Mouse (Mus musculus) embryonic facial prominence, embryonic 12.5 days (tissue): Measurements from ENCODE around the gene Top3b. TPM values are rescaled to one million over a fixed set of nuclear protein-coding genes. Genes with fewer than 3 reads are reported as not detected.
"Not testable (repeated sequence)": the region's sequence is repeated elsewhere in the genome, so short reads cannot be mapped to it uniquely, and the experiment has no call there.

ENCODE experiments used
- ATAC-seq: fragments of 200-750 bp; cut with Nextera tagmentation; 2 replicates; pipeline ENCODE4 v1.8.0; 2017; ENCODE audit not compliant: insufficient number of reproducible peaks, insufficient read depth, low FRiP score, low TSS enrichment
- H3K27ac ChIP-seq: fragments of 300-500 bp; sonication (generic); 2 replicates; pipeline ENCODE4 v1.5.1; 2016; ENCODE audit warnings: mild to moderate bottlenecking
- H3K27me3 ChIP-seq: fragments of 300-500 bp; sonication (generic); 2 replicates; pipeline ENCODE4 v1.6.1; 2016; ENCODE audit warnings: mild to moderate bottlenecking, moderate library complexity
- H3K36me3 ChIP-seq: fragments of 300-500 bp; sonication (generic); 2 replicates; pipeline ENCODE4 v1.6.1; 2016; ENCODE audit warnings: mild to moderate bottlenecking
- H3K4me1 ChIP-seq: fragments of 300-500 bp; sonication (generic); 2 replicates; pipeline ENCODE4 v1.6.1; 2016
- H3K4me2 ChIP-seq: fragments of 300-500 bp; sonication (generic); replicated peaks from 2 replicates; pipeline ENCODE4 v1.6.1; 2016; ENCODE audit warnings: mild to moderate bottlenecking, moderate library complexity
- H3K4me3 ChIP-seq: fragments of 300-500 bp; sonication (generic); 2 replicates; pipeline ENCODE4 v1.5.1; 2016; ENCODE audit warnings: mild to moderate bottlenecking
- H3K9ac ChIP-seq: fragments of 300-500 bp; sonication (generic); 2 replicates; pipeline ENCODE4 v1.6.1; 2016; ENCODE audit warnings: mild to moderate bottlenecking, moderate library complexity
- H3K9me3 ChIP-seq: fragments of 300-500 bp; sonication (generic); 2 replicates; pipeline ENCODE4 v1.6.1; 2016; ENCODE audit warnings: mild to moderate bottlenecking, moderate library complexity
- WGBS: fragments of 180-500 bp; shearing (Covaris S2); methylation state at CpG from one replicate; pipeline ENCODE4 v1.1.7; 2016; 5-methylcytosine and 5-hydroxymethylcytosine counted together
- polyA plus RNA-seq: library from polyadenylated mRNA; unstranded; fragments of >200 nt; fragmentation: Nextera tagmentation; extraction: Ambion mirVana; gene quantifications from 2 replicates; pipeline ENCODE4 v1.2.1, GENCODE M21; 2016

The Top3b gene
- polyA plus RNA-seq, 1 experiment from 2014 or later, result 87.1 TPM

DNA sequence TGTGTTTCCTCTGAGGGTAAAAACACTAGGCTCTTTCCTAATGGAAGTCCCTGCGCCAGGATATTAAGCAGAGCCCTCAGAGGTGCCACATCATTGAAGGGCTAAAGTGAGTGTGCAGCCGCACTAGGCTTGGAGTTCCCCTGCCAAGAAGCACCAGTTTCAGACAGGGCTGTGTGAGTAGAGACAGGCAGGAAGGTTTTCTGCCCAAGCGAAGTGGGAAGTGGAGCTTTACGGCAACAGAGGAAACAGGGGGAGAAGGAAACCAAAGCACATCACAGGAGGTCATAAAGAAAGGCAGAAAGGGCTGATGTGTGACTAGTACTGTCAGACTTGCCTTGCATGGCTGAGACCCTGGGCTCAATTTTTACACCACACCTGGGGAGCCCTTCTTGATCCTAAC, 31.8 kb downstream of the Top3b start:
- H3K9me3 ChIP-seq, result no peaks in the 10 kb centered on the region
- ATAC-seq, result no peak
- WGBS, result 86% methylated on average over 4 of the region's 4 CpGs
- peaks cover 38% of the 10 kb centered on the region for H3K36me3 ChIP-seq
- no peak overlapping the region for H3K27ac ChIP-seq
- no peaks in the 10 kb centered on the region for H3K27me3 ChIP-seq
- H3K4me1 ChIP-seq, result 0 out of 2 replicates have a peak, but pooled peaks cover 6% of the 10 kb centered on the region
- no peak overlapping the region for H3K4me3 ChIP-seq
- no peak overlapping the region for H3K9ac ChIP-seq
- no peak overlapping the region for H3K4me2 ChIP-seq

DNA sequence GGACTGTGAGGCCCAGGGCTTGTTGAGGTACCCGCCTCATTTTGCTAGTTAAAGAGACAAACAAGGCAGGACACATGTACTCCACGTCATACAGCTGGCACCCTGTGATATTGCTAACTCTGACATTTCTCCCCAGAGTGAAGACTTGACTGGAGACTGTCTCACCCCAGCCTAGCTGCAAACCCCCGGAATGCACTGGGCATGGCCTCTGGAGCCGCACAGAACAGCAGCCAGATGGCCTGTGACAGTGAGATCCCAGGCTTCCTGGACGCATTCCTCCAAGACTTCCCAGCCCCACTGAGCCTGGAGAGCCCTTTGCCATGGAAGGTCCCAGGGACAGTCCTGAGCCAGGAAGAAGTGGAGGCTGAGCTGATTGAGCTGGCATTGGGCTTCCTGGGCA, 32.7 kb downstream of the Top3b start:
- no peaks in the 10 kb centered on the region for H3K4me1 ChIP-seq
- no peak overlapping the region for H3K27ac ChIP-seq
- H3K4me3 ChIP-seq, result no peak overlapping the region
- no peak for ATAC-seq
- H3K9ac ChIP-seq, result no peak overlapping the region
- 91% methylated on average over 5 of the region's 5 CpGs for WGBS
- no peak overlapping the region for H3K4me2 ChIP-seq
- H3K9me3 ChIP-seq, result no peaks in the 10 kb centered on the region
- H3K27me3 ChIP-seq, result no peaks in the 10 kb centered on the region
- peaks cover 47% of the 10 kb centered on the region for H3K36me3 ChIP-seq

DNA sequence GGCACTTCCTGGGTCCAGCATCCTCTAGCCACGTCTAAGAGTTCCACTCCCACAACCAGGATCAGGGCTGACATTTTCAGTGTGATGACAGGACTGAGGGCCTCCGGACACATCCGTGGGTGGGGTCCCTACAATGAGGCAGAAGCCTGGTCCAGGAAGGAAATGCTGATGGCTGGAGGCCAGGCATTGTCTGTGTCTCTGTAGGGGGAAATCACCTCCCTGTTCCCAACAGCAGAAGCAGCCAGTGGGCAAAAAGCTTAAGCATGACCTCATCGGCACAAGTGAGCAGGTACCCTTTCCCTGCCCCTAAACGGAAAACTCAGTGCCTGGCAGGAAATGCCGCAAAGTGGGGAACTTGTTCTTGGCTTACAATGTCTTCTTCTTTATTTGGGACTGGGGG, 37.3 kb downstream of the Top3b start:
- H3K36me3 ChIP-seq, result peaks cover 70% of the 10 kb centered on the region
- no peak overlapping the region for H3K4me3 ChIP-seq
- H3K27me3 ChIP-seq, result no peaks in the 10 kb centered on the region
- no peak overlapping the region for H3K27ac ChIP-seq
- H3K9ac ChIP-seq, result no peak overlapping the region
- H3K4me1 ChIP-seq, result no peaks in the 10 kb centered on the region
- ATAC-seq, result no peak
- H3K9me3 ChIP-seq, result no peaks in the 10 kb centered on the region
- 74% methylated on average over 6 of the region's 6 CpGs for WGBS
- H3K4me2 ChIP-seq, result no peak overlapping the region

DNA sequence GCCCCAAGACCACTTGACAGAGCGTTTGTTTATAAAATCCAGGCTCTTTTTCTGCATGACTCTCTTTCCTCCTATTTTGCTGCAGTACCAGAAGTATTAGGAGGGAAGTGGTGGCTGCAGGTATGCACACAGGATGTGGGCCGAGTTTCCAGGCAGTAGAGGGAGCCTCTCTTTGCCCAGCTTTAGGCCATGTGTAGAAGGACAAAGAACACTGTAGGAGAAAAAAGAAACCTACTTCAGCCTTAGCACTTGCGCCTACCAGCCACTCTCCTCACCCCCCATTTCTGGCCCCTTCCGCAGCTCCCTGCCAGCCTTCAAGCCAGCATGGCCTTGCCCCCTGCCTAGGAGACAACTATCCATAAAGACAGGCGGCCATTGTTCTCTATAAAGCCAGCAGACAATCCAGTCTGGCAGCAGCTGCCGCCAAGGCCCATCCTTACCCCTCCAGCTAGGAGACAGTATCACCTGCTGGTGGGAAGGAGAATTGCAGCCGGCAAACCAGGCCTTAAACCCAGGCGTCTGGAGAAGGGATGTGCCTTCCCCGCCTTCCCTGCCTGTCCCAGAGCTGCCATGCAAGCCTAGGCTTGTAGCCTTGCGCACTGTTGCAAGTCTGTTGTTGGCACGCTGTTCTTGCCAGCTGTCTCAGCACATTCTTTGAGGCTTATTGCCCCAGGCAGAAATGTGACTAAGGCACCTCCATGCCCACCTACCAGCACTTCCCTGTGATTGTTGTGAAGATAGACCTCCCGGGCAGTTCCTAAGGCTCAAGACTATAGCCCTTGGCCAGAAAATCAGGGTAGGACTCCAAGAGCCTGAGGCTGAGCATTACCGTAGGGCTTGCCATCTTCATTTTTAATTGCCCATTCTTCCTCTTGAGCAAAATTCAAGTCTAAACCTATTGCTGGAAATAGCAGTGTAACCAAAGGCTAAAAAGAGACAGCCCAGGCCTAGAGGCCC, 41.4 kb downstream of the Top3b start:
- Histone ChIP-seq H3K9me3 (no peaks in the 10 kb centered on the region), H3K4me3 (no peak overlapping the region), H3K4me1 (no peaks in the 10 kb centered on the region), H3K27ac (no peak overlapping the region), H3K27me3 (no peaks in the 10 kb centered on the region), H3K9ac (no peak overlapping the region), H3K36me3 (peaks cover 65% of the 10 kb centered on the region), H3K4me2 (no peak overlapping the region)
- 36% methylated on average over 13 of the region's 13 CpGs for WGBS
- ATAC-seq, result peak; percentile 83

DNA sequence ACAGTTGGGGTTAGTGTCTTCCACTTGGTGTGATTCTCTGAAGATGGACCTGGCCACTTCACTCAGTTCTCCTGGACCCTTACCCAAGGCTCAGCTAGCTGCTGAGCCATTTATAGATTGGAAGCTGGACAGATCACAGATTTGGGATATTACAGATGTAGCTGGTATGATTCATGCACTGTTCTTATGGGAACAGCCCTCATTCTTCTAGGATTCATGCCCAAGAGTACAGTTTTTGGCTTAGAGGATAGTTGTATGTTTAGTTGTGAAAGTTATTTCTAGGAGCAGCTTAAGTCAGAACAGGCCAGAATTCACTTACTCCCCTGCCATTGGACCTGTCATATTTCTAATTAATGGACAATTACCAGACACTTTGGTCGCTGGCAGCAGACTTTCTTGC, 42.9 kb downstream of the Top3b start:
- 70% methylated on average over 1 of the region's 1 CpGs for WGBS
- ATAC-seq, result no peak
- H3K27ac ChIP-seq, result no peak overlapping the region
- no peaks in the 10 kb centered on the region for H3K27me3 ChIP-seq
- no peak overlapping the region for H3K4me2 ChIP-seq
- H3K4me3 ChIP-seq, result no peak overlapping the region
- no peak overlapping the region for H3K9ac ChIP-seq
- peaks cover 68% of the 10 kb centered on the region for H3K36me3 ChIP-seq
- H3K9me3 ChIP-seq, result no peaks in the 10 kb centered on the region
- no peaks in the 10 kb centered on the region for H3K4me1 ChIP-seq

DNA sequence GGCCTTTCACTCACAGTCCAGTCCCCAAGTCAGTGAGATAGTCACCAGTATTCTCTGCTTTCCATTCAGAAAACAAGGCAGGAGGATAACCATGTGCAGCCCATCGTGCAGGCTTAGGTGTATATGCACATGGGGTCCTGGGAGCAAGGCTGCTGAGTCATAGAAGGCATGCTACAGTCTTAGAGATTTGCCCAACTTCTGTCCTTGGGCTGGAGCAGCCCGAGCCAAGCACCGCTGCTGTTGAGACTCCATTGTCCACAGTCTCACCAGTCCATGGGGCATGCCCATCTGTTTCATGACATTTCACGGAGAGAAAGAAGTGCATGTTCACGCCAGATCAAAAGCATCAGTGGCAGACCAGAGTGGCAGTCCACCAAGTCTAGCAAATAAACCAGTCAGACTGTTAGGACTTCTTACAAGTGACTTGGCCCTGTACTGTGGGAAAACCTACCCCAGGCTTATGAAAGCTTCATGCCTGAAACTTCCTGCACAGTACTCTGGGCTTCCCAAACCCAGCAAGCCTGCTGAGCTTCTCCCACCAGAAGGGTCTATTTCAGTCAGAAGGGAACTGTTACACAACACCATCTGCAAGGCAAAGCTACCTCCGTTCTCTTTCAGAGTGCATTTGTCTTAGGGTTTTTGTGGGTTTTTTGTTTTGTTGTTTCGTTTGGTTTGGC, 48.0 kb downstream of the Top3b start:
- Histone ChIP-seq H3K27ac (no peak overlapping the region), H3K4me2 (no peak overlapping the region), H3K4me3 (no peak overlapping the region), H3K9me3 (no peaks in the 10 kb centered on the region), H3K36me3 (peaks cover 84% of the 10 kb centered on the region), H3K27me3 (no peaks in the 10 kb centered on the region), H3K4me1 (no peaks in the 10 kb centered on the region), H3K9ac (no peak overlapping the region)
- WGBS, result 94% methylated on average over 7 of the region's 7 CpGs
- ATAC-seq, result no peak

DNA sequence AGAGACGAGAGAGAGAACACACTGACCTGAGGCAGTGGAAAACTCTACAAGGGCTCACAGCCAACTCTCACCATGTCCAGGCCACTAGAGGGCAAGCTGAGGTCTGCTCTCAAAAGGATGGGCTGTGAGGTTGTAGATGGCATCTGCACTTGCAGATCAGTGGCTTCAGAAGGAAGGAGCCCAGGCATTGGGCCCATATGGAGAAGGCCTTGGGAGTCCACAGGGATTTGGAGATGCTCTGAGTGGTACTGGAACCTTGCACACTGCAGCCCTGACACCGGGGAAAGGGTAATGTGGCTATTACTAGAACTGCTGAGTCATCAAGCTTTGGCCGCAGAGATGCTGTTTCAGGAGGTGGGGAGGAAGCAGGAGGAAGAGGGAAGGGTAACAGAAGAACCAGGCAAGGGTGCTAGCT, 50.5 kb downstream of the Top3b start:
- Histone ChIP-seq H3K36me3 (peaks cover 78% of the 10 kb centered on the region), H3K27me3 (no peaks in the 10 kb centered on the region), H3K4me1 (no peaks in the 10 kb centered on the region), H3K9me3 (no peaks in the 10 kb centered on the region), H3K4me2 (no peak overlapping the region), H3K4me3 (no peak overlapping the region), H3K27ac (no peak overlapping the region), H3K9ac (no peak overlapping the region)
- ATAC-seq, result no peak
- 71% methylated on average over 3 of the region's 3 CpGs for WGBS

DNA sequence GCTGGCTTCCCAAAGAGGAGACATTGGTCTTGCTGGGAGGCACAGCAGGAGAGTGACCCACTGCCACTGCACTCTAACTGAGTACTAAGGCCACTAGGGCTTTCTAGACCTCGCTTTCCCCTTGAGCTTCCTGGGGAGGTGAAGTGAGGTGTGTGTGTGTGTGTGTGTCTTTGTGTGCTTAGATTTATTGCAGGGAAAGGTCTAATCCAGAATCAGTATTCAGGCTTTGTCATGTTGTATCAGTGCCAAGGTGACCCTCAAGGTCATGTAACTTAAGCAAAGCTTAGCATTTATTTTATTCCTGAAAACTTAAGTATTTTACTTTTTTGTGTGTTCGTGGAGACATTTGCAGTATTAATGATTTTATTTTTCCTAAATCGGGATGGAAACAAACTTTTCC, 53.9 kb downstream of the Top3b start:
- no peak for ATAC-seq
- no peak overlapping the region for H3K27ac ChIP-seq
- WGBS, result 91% methylated on average over 3 of the region's 3 CpGs
- no peaks in the 10 kb centered on the region for H3K27me3 ChIP-seq
- H3K9ac ChIP-seq, result no peak overlapping the region
- H3K9me3 ChIP-seq, result no peaks in the 10 kb centered on the region
- H3K36me3 ChIP-seq, result peaks cover 48% of the 10 kb centered on the region
- H3K4me1 ChIP-seq, result no peaks in the 10 kb centered on the region
- no peak overlapping the region for H3K4me3 ChIP-seq
- no peak overlapping the region for H3K4me2 ChIP-seq

DNA sequence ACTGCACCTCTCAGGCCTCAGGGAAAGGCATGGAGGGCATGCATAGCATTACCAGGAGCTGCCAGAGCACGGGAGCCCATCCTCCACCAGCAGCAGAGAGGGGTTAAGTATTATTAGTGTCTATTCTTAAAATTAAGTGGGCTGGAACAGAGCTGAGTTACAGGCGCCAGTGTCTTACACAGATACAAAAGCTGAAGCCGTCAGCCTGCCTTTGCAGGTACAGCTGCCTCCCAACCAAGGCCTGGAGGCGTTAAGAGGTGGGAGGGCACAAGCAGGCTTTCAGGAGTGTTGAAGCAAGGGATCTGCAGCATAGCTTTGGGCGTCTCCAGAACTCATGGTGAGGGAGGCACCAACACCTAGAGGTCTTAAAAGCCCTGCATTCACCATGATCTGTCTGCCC, 56.0 kb downstream of the Top3b start:
- Histone ChIP-seq H3K9me3 (no peaks in the 10 kb centered on the region), H3K4me1 (no peaks in the 10 kb centered on the region), H3K36me3 (peaks cover 31% of the 10 kb centered on the region), H3K27ac (no peak overlapping the region), H3K9ac (no peak overlapping the region), H3K4me2 (no peak overlapping the region), H3K4me3 (no peak overlapping the region), H3K27me3 (no peaks in the 10 kb centered on the region)
- WGBS, result 66% methylated on average over 5 of the region's 5 CpGs
- ATAC-seq, result no peak

DNA sequence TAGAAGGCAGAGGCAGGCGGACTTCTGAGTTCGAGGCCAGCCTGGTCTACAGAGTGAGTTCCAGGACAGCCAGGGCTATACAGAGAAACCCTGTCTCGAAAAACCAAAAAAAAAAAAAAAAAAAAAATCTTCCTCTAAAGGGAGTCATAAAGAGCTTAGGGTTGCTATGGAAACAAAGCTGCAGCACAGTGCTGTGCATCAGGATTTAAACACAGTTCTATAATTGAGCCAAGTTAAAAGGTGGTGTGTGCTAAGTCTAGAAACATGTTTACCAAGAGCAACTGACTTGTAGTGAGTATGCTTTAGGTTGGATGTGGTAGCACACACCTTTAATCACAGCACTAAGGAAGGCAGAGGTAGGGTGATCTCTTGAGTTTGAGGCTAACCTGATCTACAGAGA, 58.4 kb downstream of the Top3b start:
- not testable (repeated sequence) for H3K9ac ChIP-seq, H3K4me3 ChIP-seq, H3K9me3 ChIP-seq, H3K27me3 ChIP-seq, ATAC-seq, H3K4me2 ChIP-seq, H3K27ac ChIP-seq, H3K4me1 ChIP-seq
- peaks cover 12% of the 10 kb centered on the region for H3K36me3 ChIP-seq
- WGBS, result 63% methylated on average over 3 of the region's 3 CpGs

DNA sequence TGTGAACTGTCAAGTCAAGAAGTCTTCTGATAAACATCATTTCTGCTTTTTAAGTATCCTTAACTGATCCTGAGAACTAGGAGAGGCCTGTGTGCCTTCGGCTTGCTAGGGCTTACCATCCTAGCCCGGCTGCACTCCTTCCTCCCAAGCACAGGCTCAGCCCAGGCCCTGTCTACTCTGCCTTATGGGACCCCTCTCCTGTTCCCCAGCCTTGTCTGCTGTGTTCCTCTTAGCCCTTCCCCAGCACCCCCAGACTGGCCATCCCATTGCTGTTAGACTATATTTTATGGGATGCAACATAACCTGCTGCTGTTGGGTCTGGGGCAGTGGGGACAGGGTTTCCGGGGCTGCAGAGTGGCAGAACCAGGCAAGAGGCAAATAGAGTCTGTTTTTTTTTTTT, 59.8 kb downstream of the Top3b start:
- WGBS, result 79% methylated on average over 3 of the region's 3 CpGs
- no peaks in the 10 kb centered on the region for H3K36me3 ChIP-seq
- no peak overlapping the region for H3K27ac ChIP-seq
- H3K9me3 ChIP-seq, result no peaks in the 10 kb centered on the region
- H3K4me2 ChIP-seq, result no peak overlapping the region
- H3K4me1 ChIP-seq, result no peaks in the 10 kb centered on the region
- no peak overlapping the region for H3K9ac ChIP-seq
- H3K4me3 ChIP-seq, result no peak overlapping the region
- ATAC-seq, result no peak
- H3K27me3 ChIP-seq, result no peaks in the 10 kb centered on the region

DNA sequence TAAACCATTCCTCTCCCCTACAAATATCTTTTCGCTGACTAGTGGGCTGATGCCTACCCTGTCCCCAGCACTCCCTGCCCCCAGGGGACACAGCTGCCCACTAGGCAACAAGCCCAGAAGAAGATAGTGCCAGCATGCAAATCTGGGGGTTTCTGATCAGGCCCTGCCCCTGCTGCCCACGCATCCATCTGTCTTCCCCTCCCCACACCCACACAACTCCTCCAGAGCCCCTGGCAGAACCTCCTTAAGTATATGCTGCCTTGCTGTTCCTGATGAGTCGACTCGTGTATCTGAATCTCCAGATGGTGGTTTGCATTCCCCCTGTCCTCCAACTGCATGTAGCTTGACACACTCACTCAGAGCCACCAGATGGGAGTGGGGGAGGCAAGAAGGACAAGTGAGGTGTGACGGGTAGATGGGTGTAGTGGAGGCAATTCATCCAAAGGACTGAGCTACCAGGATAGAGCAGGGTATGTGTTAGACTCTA, 60.3 kb downstream of the Top3b start:
- Histone ChIP-seq H3K9me3 (no peaks in the 10 kb centered on the region), H3K4me1 (no peaks in the 10 kb centered on the region), H3K36me3 (no peaks in the 10 kb centered on the region), H3K27me3 (no peaks in the 10 kb centered on the region), H3K4me3 (no peak overlapping the region), H3K27ac (no peak overlapping the region), H3K9ac (no peak overlapping the region), H3K4me2 (no peak overlapping the region)
- WGBS, result 80% methylated on average over 5 of the region's 5 CpGs
- ATAC-seq, result no peak
